Mouse (Mus musculus): Measurements from ENCODE around the gene Paox. TPM values are rescaled to one million over a fixed set of nuclear protein-coding genes. Genes with fewer than 3 reads are reported as not detected.
"Not testable (repeated sequence)": the region's sequence is repeated elsewhere in the genome, so short reads cannot be mapped to it uniquely, and the experiment has no call there.

Paox gene
- total RNA-seq, 1 experiment from 2014 or later, result 1.2 TPM

DNA sequence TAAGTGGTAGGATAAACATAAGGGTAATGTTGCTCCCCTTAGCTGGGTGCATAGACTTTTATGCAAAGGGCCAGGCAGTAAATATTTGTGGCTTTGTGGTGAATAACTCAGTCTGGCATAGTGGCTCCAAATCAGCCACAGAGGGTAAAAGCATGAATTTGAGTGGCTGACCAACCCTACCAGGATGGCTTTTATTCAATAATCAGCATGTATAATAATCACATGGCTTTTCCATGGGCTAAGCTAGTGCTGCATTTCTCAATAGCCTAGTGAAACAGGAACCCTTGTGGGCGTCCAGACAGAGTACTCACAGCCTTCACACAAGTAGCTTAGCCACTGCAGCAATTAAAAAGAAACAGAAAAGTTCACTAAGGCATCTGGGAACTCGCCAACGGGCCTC is 3.7 kb upstream of the Paox start:
- ATAC-seq (replicated peaks; ENCODE audit: insufficient number of reproducible peaks, low FRiP score, low TSS enrichment, poor library complexity, severe bottlenecking), result no peak

DNA sequence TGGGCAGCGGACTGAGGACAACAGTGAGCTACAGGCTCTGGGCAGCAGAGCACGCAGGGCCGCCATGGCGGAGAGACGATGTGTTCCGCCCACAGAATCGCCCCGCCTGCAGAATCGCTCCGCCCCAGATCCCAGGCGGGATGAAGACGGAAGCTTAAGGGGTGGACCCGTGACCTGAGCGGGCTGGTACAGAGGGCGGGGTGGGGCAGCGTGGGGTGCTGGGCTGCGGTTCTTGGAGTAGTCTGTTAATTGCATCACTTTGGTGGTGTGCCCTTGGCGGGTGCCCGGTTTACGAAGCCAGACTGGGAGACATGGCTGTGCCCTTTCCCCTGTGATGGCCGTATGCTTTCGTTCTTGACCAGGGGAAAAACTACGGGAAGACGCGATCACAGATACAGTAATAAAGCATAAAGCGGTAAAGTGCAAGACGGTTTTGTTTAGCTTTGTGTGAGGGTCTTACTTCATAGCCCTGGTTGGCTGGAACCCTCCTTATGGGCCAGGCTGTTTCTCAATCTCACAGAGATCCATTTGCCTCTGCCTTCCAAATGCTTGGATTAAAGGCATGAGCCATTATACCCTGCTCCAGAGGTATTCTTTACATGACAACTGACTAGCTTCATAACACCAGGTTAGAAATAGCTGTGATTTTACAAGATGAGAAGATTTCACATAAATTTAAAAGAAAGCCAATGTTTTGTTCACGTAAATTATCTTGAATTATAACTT is 893 bp downstream of the Paox start, which contains the start of gene Echs1:
Gene Echs1, minus strand, starts transcription at position 148 of the 726 bp plus-strand sequence.
- peak; percentile 97 for ATAC-seq (replicated peaks; ENCODE audit: insufficient number of reproducible peaks, low FRiP score, low TSS enrichment, poor library complexity, severe bottlenecking)

DNA sequence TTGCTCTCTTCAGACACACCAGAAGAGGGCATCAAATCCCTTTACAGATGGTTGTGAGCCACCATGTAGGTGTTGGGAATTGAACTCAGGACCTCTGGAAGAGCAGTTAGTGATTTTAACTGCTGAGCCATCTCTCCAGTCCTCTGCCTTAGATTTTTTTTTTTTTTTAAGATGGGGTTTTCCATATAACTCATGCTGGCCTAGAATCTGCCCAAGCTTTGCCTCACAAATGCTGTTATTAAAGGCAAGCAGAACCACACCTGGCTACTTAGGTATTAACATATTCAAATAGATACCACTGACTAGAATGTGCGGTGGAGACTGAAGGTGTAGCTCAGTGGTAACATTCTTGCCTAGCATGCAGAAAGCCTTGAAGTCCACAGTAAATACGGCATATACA is 4.9 kb downstream of the Paox start:
- no peak for ATAC-seq (replicated peaks; ENCODE audit: insufficient number of reproducible peaks, low FRiP score, low TSS enrichment, poor library complexity, severe bottlenecking)

DNA sequence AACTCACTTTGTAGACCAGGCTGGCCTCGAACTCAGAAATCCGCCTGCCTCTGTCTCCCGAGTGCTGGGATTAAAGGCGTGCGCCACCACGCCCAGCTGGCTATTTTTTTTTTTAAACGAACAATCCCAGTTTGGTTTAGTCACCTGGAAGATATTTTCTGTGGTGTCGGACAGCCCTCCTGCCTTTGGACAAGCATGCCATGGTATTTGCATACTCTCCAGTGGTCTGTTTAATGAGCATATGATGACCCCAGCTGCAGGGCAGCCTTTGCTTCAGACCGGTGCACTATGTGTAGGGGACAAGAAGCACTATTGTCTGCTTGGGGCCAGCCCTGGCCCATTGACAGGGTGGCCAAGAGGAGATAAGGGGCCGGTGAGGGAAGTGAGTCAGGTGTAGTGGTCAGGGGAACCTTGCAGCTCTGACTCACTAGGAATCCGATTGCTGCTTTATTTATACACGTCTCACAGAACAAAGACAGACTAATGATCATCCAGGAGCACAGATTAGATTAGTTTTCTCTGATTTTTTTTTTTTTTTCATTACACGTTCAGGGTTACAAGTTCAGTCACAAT is 5.8 kb downstream of the Paox start:
- ATAC-seq (replicated peaks; ENCODE audit: insufficient number of reproducible peaks, low FRiP score, low TSS enrichment, poor library complexity, severe bottlenecking), result no peak

DNA sequence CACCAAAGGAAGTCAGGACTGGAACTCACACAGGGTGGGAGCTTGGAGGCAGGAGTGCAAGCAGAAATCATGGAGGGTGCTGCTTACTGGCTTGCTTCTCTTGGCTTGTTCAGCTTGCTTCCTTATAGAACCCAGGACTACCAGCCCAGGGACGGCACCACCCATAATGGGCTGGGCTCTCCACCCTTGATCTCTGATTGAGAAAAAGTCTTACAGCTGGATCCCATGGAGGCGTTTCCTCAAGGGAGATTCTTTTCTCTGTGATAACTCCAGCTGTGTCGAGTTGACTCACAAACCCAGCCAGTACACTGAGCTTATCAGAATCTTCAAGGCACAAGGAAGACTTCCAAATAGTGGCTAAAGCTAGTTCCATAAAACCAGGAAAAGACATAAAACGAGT is 7.2 kb downstream of the Paox start:
- no peak for ATAC-seq (replicated peaks; ENCODE audit: insufficient number of reproducible peaks, low FRiP score, low TSS enrichment, poor library complexity, severe bottlenecking)

DNA sequence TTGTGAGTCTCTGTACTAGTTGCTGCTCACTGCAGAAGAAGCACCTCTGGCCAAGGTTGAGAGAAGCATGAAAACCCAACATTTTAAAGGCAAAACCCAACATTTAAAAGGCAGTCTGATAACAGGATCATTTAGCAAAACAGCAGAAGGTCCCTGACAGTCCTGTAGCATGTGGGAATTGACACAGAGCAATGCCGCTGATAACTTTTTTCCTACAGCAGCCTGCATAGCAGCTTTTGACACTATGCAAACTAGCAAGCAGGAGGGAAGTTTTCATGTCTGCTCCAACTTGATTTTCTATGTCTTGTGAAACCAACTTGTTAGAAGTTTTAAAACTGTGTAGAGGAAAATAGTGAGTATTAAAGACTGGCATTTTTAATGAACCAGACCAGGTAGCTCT is 8.8 kb downstream of the Paox start:
- ATAC-seq (replicated peaks; ENCODE audit: insufficient number of reproducible peaks, low FRiP score, low TSS enrichment, poor library complexity, severe bottlenecking), result no peak

DNA sequence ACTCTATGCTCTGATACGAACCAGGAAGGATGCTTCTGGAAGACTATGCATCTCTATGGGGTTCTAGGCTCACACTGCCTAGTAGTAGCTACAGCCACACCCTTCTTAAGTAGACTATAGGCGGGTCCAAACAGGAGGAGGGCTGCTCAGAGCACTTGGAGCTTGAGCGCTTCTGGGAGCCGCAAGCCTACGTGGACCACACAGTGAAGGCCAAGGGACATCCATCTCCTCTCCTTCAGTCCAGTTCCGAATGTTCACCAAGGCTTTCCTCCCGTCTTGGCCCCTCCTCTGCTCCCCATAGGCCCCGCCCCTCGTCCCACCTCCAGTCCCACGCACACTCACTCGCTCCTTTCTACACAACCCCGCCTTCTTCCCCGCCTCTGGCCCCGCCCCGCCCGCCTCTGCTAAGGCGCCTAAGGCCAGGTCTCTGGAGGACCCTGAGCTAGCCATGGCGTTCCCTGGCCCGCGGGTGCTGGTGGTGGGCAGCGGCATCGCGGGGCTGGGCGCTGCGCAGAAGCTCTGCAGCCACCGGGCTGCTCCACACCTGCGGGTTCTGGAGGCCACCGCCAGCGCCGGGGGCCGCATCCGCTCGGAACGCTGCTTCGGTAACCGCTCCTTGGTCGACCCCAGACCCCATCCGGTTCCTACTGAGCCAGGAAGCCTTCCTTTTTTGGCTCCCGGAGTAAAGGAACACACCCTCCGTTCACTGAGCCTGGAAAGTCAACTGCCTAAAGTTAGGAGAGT is 9.9 kb downstream of the Paox start:
- peak; percentile 96 for ATAC-seq (replicated peaks; ENCODE audit: insufficient number of reproducible peaks, low FRiP score, low TSS enrichment, poor library complexity, severe bottlenecking)

DNA sequence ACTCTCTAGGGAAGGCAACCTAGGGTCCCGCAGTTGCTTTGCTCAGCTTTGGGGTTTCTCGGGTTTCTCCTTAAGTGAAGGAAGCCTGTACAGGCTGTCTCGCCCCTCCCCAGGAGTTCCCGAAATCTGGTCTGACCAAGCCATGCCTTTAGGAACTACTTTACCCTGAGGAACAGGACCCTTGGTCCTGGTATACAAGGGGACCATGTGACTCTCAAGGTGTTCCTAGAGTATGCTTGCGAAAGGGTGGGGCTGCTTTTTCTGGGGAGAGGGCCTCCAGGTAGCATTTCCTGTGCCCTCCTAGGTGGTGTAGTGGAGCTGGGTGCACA is 10.4 kb downstream of the Paox start:
- ATAC-seq (replicated peaks; ENCODE audit: insufficient number of reproducible peaks, low FRiP score, low TSS enrichment, poor library complexity, severe bottlenecking), result no peak

DNA sequence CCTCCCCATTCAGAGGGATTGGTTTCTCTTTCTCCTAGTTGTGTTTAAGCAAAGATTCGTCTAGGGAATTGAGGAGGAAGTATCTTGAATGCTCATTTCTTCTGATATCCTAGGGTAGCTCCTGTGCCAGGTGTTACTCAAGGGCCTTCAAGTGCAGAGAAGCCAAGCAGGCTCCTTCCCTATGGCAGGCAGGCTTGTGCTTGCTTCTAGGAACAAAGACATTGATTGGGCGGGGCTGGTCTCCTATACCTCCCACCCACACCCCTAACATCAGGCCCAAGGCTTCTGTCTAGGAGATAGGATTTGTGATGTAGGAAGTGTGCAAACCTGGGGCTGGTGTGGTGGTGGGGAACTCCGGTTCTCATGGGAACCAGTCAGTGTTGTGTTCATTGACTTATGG is 11.3 kb downstream of the Paox start:
- ATAC-seq (replicated peaks; ENCODE audit: insufficient number of reproducible peaks, low FRiP score, low TSS enrichment, poor library complexity, severe bottlenecking), result no peak

DNA sequence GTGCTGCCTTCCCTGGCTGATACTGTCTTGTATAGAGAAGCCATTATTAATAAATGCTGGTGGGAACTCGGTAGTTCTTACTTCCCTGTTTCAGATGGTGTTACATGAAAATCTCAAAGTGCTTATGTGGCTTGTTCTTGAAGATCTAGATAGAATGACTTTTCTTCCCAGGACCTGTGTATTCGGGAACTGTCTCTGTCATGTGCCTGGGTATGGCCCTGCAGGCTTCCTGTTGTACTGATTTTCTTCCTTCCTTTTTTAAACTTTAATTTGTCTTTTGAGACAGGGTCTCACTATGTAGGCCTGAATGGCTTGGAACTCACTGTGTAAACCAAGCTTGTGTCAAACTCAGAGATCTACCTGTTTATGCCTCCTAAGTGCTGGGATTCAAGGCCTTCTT is 12.3 kb downstream of the Paox start:
- no peak for ATAC-seq (replicated peaks; ENCODE audit: insufficient number of reproducible peaks, low FRiP score, low TSS enrichment, poor library complexity, severe bottlenecking)

DNA sequence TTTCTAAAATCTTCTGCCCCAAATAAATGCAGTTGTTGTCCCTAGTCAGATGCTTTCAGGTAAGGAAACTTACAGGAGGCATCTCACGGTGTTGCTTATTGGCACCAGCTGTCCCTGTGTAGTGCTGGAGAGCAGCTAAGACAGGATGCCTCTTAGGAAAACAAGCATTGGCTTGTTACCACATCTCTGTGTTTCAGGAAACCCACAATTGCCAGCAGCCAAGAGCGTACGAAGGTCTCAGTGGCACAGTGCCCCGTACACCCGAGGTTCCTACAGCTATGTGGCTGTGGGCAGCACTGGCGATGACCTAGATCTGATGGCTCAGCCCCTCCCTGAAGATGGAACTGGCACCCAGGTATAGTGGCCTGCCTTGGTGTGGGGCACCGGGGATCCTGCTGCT is 16.6 kb downstream of the Paox start:
- not testable (repeated sequence) for ATAC-seq (replicated peaks; ENCODE audit: insufficient number of reproducible peaks, low FRiP score, low TSS enrichment, poor library complexity, severe bottlenecking)

DNA sequence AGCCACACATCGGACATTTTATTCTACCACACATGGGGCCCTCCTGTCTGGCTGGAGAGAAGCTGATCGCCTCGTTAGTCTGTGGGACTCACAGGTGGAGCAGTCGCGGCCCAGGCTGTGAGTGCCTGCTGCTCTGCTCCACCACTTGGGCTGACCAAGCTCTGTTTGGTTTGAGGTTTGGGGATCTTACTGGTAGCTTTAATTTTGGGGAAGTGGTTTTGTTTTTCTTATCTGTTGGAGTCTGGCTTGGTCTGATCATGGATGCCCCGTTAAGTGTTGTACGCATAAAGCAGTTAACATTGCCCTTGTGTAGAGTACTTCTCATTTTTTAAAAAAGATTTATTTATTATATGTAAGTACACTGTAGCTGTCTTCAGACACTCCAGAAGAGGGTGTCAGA is 18.4 kb downstream of the Paox start:
- ATAC-seq (replicated peaks; ENCODE audit: insufficient number of reproducible peaks, low FRiP score, low TSS enrichment, poor library complexity, severe bottlenecking), result not testable (repeated sequence)

DNA sequence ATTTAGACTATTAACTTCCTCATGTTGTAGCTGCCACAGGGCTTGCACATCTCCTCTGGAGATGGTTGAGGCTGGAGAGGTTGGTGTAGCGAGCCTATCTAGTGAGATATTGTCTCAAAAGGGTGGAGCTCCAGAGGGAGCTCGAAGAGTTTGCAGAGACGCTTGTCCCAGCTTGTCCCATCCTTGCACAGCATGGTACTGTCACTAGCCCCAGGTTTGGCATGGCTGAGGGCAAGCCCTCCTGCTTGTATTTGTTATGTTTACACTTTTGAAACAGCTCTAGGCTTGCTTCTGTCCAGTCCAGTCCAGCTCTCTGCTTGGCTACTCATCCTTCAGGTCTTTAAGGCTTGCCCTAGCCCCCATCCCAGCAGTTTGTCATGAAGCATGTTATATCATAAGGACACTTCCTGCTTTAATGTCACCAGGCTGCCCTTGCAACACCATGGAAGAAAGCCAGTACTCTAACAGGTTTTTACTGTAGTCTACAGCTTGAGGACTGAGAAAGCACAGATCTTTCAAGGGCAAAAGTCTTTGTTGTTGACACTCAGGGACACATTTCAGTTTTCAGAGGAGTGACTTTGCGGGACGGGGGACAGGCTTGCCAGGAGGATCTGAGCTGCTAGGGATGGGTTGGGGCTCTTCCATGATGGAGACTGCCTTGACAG is 19.6 kb downstream of the Paox start:
- no peak for ATAC-seq (replicated peaks; ENCODE audit: insufficient number of reproducible peaks, low FRiP score, low TSS enrichment, poor library complexity, severe bottlenecking)

DNA sequence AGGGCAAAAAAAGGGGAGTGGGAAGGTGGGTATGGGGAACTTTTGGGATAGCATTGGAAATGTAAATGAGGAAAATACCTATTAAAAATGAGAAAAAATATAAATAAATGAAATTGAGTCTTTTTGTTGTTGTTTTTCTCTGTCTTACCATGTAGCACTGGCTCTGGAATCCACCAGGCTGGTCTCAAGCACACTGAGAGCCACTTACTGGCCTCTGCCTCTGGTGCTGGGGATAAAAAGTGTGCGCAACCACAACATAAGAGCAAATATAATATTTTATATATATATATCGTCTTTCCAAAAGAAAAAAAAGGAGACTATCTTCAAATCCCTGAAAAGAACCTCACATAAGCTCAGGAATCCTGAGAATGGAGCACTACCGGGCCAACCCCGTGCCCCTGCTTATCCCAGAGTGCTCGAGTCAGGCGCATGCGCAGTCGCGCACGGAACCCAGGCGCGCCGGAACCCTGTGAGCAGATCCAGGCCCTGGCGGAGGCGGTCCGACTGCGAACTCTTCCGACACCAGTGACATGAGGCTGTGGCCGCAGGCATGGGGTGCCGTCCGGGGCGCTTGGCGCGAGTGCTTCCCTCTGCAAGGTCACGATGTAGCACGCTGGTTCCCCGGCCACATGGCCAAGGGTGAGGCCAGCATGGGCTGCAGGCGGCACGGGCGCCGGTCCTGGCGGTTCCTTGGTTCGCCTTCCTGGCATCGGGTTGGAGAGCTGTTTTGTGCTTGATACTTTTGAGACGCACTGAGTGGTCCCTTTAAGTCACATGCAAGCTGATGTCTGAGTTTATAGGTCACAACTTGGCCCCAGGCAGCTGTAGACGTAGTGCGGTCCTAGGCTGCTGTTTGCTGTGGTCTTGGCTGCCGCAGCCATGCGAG is 21.8 kb downstream of the Paox start, which contains the start of gene Mtg1:
Gene Mtg1, plus strand, starts transcription at position 430 of the 886 bp plus-strand sequence.
- ATAC-seq (replicated peaks; ENCODE audit: insufficient number of reproducible peaks, low FRiP score, low TSS enrichment, poor library complexity, severe bottlenecking), result peak; percentile 86

DNA sequence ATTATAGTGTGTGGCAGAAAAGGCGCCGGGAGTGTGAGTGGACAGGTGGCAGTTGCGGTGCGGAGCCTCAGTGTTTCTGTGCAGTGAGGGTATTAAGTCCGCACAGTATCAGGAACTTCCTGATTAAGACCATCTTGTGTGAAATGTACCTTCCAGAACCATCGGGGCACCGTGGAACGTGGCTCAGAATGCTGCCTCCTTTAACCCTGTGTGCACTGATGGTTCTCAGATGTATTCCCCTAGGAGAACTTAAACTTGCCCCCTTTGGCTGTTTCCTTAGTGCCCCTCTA is 22.4 kb downstream of the Paox start:
- ATAC-seq (replicated peaks; ENCODE audit: insufficient number of reproducible peaks, low FRiP score, low TSS enrichment, poor library complexity, severe bottlenecking), result no peak

DNA sequence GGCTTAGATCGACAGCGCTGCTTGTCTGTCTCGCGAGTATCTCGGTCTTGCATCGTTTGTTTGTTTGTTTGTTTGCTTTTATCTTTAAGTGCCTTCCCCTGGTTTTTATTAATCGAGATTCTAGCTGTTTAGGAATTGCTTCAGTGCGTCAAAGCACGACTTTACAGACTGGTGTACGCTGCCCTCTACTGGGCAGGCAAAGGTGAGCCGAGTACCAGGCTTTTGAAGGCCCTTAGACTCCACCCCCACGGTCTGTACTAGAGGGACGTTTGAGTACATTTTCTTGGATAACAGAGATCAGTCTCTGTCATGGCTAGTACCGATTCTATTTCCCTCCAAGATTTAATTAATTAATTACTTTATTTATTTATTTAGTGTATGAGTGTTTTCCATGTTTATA is 25.8 kb downstream of the Paox start:
- ATAC-seq (replicated peaks; ENCODE audit: insufficient number of reproducible peaks, low FRiP score, low TSS enrichment, poor library complexity, severe bottlenecking), result peak; percentile 52; the same call in 1 of the 2 replicates

DNA sequence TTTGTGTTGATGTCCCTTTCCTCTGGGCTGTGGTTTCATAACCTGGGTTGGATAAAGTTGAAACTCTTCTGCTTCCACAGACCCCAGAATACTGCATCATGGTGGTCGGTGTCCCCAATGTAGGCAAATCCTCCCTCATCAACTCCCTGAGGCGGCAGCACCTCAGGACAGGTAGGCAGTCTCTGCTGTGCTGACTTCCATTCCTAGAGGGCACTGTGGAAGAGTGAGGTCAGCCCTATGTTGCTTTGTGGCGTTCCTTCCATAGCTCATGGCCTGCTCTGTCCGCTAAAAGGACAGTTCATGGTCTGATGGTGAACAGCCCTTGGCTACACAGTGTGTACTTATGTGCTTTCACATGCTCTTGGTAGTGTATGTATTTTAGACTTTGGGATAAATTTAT is 29.0 kb downstream of the Paox start:
- ATAC-seq (replicated peaks; ENCODE audit: insufficient number of reproducible peaks, low FRiP score, low TSS enrichment, poor library complexity, severe bottlenecking), result no peak

DNA sequence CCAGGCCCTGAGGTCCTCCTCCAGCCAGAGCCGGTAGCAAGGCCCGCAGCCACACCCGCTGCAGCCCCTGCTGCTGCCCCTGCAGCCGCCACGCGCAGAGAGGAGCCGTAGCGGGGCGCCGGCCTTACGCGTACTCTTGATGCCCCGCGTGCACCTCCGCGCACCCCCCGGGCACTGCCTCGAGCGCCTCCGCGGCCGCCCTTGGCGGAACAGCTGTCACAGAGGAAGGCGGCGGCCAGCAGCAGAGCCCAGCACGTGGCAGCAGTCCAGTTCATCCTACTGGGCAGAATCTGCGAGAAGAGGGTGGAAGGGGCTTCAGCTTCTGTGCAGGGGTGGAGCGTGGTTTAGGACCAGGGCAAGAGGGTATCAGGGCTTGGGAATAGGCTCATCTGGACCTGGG is 37.8 kb downstream of the Paox start:
- no peak for ATAC-seq (replicated peaks; ENCODE audit: insufficient number of reproducible peaks, low FRiP score, low TSS enrichment, poor library complexity, severe bottlenecking)

DNA sequence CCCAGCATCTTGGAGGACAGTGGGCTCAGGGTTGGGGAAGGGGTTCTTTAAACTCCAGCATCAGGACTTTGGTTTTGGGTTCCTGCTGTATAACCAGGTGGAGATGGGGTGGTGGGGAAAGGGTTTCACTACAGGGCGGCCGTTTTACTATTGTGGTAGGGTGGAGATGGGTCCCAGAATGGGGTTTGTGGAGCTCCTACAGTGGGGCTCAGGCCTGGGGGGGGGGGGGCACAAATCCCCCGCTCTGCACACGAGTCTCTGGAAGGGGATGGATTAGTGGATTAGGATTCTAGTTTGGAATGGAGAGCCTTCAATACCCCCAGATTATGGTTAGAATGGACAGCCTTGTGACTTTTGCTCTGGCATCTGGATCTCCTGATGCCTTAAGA is 38.2 kb downstream of the Paox start:
- ATAC-seq (replicated peaks; ENCODE audit: insufficient number of reproducible peaks, low FRiP score, low TSS enrichment, poor library complexity, severe bottlenecking), result no peak
